Mouse (Mus musculus) ES-E14 (cell line): ENCODE results near the gene Ccl25. TPM values are rescaled to one million over a fixed set of nuclear protein-coding genes. Genes with fewer than 3 reads are reported as not detected.

Experiments used
- DNase-seq: peaks from one replicate; pipeline ENCODE4 v3.0.0-alpha.2; 2013; ENCODE audit warnings: low read depth, low spot score
- H3K27ac ChIP-seq: 2 replicates; pipeline ENCODE4 v1.5.1; 2012; ENCODE audit warnings: low read depth, mild to moderate bottlenecking, low read length, moderate library complexity, mixed read lengths; ENCODE audit not compliant: poor library complexity, insufficient read depth, severe bottlenecking
- H3K36me3 ChIP-seq: 2 replicates; pipeline ENCODE4 v1.6.1; 2012; ENCODE audit warnings: mild to moderate bottlenecking, low read length, moderate library complexity, mixed read lengths; ENCODE audit not compliant: control insufficient read depth, poor library complexity, insufficient read depth, severe bottlenecking
- H3K4me1 ChIP-seq, 2 experiments: fragments of 150-350 bp in 1 of 2; sonication (generic) in 1 of 2; 2 replicates each; pipeline ENCODE4 v1.6.1; 2012; ENCODE audit warnings: low read length in 2 of 2, mild to moderate bottlenecking in 1 of 2, mixed read lengths in 1 of 2; ENCODE audit not compliant: control insufficient read depth in 2 of 2, insufficient read depth in 2 of 2, poor library complexity in 1 of 2
- H3K4me3 ChIP-seq, 2 experiments: fragments of 150-350 bp in 1 of 2; sonication (generic) in 1 of 2; 2 replicates each; pipeline ENCODE4 v1.5.1; 2012; ENCODE audit warnings: low read length in 2 of 2, low read depth in 1 of 2, mild to moderate bottlenecking in 1 of 2, mixed read lengths in 1 of 2; ENCODE audit not compliant: insufficient read depth in 1 of 2, poor library complexity in 1 of 2, severe bottlenecking in 1 of 2
- H3K9ac ChIP-seq: 2 replicates; pipeline ENCODE4 v1.6.1; 2012; ENCODE audit warnings: low read depth, mild to moderate bottlenecking, low read length, mixed read lengths; ENCODE audit not compliant: poor library complexity, insufficient read depth, severe bottlenecking
- H3K9me3 ChIP-seq: fragments of 150-350 bp; sonication (generic); 2 replicates; pipeline ENCODE4 v1.6.1; 2012; ENCODE audit warnings: low read depth, mild to moderate bottlenecking, low read length; ENCODE audit not compliant: control insufficient read depth, insufficient read depth
- CHD2 ChIP-seq: IDR thresholded peaks from 2 replicates; pipeline ENCODE4 v1.6.1; 2014; ENCODE audit warnings: mild to moderate bottlenecking, low read depth, low read length, inconsistent platforms
- HCFC1 ChIP-seq: IDR thresholded peaks from 2 replicates; pipeline ENCODE4 v1.6.1; 2012; ENCODE audit warnings: low read length, inconsistent platforms, borderline replicate concordance; ENCODE audit not compliant: insufficient read depth
- MAFK ChIP-seq: IDR thresholded peaks from 2 replicates; pipeline ENCODE4 v1.6.1; 2014; ENCODE audit warnings: mild to moderate bottlenecking, low read depth, low read length, inconsistent platforms; ENCODE audit not compliant: insufficient read depth
- ZC3H11A ChIP-seq: IDR thresholded peaks from 2 replicates; pipeline ENCODE4 v1.6.1; 2012; ENCODE audit warnings: low read depth, mild to moderate bottlenecking, inconsistent platforms, low read length, borderline replicate concordance
- ZNF384 ChIP-seq: IDR thresholded peaks from 2 replicates; pipeline ENCODE4 v1.6.1; 2012; ENCODE audit warnings: low read depth, low read length, inconsistent platforms
- in situ Hi-C, 2 experiments: fragments of 600-800 bp; cut with MboI; formaldehyde crosslinking; loops; one replicate each; pipeline ENCODE4 v1.15.1; 2025; ENCODE audit warnings: low sequenced_read_pairs in 2 of 2, inconsistent platforms in 1 of 2; ENCODE audit not compliant: unreplicated experiment in 2 of 2
- total RNA-seq: library from RNA; depleted of rRNA; stranded (reverse); fragments of 300-350 nt; gene quantifications from 2 replicates; pipeline ENCODE4 v1.2.3, GENCODE M21; 2012

Gene Ccl25
- total RNA-seq, 1 experiment = 17.6 TPM

DNA sequence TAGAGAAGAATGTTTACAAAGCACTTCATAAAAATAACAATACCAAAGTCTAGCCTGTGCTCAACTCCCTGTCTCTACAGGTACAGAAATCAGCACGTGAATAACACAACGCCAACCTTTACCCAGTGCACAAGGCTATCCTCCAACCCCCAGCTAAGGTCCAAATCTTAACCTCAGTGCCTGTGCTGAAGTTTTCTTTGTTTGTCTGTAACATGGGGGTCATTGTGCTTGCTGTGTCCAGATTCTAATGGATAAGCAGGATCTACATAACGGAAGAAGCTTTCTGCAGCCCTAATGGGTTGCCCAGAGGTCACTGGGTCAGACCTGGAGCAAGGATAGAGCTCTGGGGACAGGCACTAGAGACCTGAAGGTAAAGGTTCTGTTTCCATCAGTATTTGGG, 41.2 kb downstream of the Ccl25 start:
- no peak overlapping the region for H3K27ac ChIP-seq
- H3K36me3 ChIP-seq = no peaks in the 10 kb centered on the region
- DNase-seq = no peak
- H3K4me3 ChIP-seq = no peak overlapping the region
- no peaks in the 10 kb centered on the region for H3K9me3 ChIP-seq
- H3K9ac ChIP-seq = no peak overlapping the region
- no peak for TF ChIP-seq HCFC1
- no peak for TF ChIP-seq MAFK
- no peak for TF ChIP-seq CHD2
- TF ChIP-seq ZNF384 = no peak
- in situ Hi-C loops = no loop called here
- H3K4me1 ChIP-seq = peaks cover 0 to 3% of the 10 kb centered on the region in 2 experiments; a peak in 1 of 4 replicates

DNA sequence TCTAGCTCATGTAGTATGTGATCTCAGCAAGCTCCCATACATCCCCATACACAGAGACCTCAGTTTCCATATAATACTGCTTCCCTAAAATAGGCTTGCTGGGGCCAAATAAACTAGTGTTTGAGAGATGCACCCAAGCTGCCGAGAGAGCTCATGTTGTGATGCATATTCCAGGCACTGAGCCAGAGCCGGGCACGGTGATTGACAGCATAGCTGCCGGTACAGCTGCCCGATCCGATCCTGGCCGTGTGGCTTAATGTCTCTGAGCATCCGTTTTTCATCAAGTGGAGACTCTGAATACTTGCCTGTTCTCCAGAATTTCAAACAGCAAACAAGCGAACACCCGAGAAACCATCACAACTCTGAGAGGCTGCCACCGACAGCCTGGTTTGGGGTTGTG, 42.8 kb downstream of the Ccl25 start:
- in situ Hi-C loops = no loop called here
- Histone ChIP-seq H3K9me3 (no peaks in the 10 kb centered on the region), H3K4me1 (peaks cover 0 to 3% of the 10 kb centered on the region in 2 experiments; a peak in 1 of 4 replicates), H3K4me3 (no peak overlapping the region), H3K27ac (no peak overlapping the region), H3K9ac (no peak overlapping the region), H3K36me3 (no peaks in the 10 kb centered on the region)
- no peak for DNase-seq
- TF ChIP-seq CHD2 (no peak), MAFK (no peak), ZNF384 (no peak), HCFC1 (no peak), ZC3H11A (no peak)

DNA sequence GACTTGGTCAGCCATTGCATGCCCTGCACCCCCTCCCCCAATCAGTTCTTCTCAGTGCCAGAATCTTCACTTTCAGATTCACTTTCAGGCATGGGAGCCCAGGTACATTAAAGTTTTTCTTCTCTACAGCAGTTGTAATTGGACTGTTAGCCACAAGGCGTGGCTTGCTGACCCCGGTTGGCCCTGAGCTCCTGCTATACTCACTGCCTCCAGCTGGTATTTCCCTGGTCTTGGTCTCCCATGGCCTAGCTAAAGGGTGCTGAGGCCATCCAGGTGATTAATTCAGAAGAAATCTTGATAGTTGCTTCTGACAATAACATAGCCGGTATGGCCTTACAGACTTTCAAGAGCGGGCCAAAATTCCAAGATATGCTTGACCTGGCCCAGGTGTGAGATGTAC, 43.5 kb downstream of the Ccl25 start:
- H3K4me3 ChIP-seq = no peak overlapping the region
- H3K36me3 ChIP-seq = no peaks in the 10 kb centered on the region
- in situ Hi-C loops = no loop called here
- no peak for DNase-seq
- no peaks in the 10 kb centered on the region for H3K9me3 ChIP-seq
- no peak overlapping the region for H3K9ac ChIP-seq
- TF ChIP-seq CHD2 (no peak), HCFC1 (no peak), MAFK (no peak), ZC3H11A (no peak), ZNF384 (no peak)
- peaks cover 0 to 3% of the 10 kb centered on the region in 2 experiments; a peak in 1 of 4 replicates for H3K4me1 ChIP-seq
- no peak overlapping the region for H3K27ac ChIP-seq

DNA sequence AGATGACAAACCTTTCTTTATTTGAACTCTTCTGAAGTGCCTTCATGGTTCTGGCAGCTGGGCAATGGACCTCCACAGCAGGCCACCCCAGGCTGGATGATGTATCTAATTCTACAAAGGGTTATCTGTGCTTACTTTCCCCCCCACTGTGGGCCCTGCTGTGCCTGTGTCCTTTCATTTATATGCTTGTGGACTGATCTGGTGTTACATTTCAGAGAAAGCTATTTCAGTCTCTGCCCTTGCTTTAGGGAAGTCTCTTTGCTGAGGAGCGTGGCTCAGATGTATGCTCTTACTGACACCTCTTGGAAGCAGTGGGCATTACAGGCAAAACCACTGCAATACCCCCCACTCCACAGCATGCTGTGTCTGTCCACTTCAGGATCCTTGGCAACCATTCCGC, 45.1 kb downstream of the Ccl25 start:
- no peak overlapping the region for H3K9ac ChIP-seq
- peaks cover 0 to 3% of the 10 kb centered on the region in 2 experiments; a peak in 1 of 4 replicates for H3K4me1 ChIP-seq
- H3K27ac ChIP-seq = no peak overlapping the region
- peak; percentile 88; the same call in 1 of the 2 replicates for TF ChIP-seq ZC3H11A
- no peak for TF ChIP-seq HCFC1
- in situ Hi-C loops = no loop called here
- peak; percentile 61 for DNase-seq
- H3K9me3 ChIP-seq = no peaks in the 10 kb centered on the region
- no peak overlapping the region for H3K4me3 ChIP-seq
- H3K36me3 ChIP-seq = no peaks in the 10 kb centered on the region

DNA sequence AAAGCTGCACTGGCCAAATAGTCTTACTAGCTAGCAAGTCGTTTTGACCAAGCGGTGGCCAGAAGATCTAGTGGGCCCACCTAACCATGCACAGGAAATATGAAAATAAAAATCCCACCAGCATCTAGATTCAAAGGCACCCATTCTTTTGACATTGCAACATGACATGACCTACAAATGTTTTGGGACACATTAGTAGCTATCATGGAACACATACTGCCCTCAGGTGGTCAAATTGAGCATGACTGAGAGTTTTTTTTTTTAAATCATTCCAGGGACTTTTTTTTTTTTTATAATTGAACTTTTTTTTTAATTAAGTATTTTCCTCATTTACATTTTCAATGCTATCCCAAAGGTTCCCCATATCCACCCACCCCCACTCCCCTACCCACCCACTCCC, 47.6 kb downstream of the Ccl25 start:
- Histone ChIP-seq H3K9ac (no peak overlapping the region), H3K36me3 (no peaks in the 10 kb centered on the region), H3K4me3 (no peak overlapping the region), H3K4me1 (no peaks in the 10 kb centered on the region), H3K27ac (no peak overlapping the region), H3K9me3 (no peaks in the 10 kb centered on the region)
- in situ Hi-C loops = no loop called here
- TF ChIP-seq ZNF384 (peak; percentile 95), CHD2 (no peak), HCFC1 (no peak), MAFK (no peak), ZC3H11A (no peak)
- DNase-seq = no peak
